Mouse (Mus musculus): ENCODE results near the gene Vamp5.

The Vamp5 gene

GRCm38 (mm10) chr6:72346261-72346660 lies 34.0 kb downstream of the Vamp5 start:
- no peak for DNase-seq (ENCODE audit: low spot score)

DNA sequence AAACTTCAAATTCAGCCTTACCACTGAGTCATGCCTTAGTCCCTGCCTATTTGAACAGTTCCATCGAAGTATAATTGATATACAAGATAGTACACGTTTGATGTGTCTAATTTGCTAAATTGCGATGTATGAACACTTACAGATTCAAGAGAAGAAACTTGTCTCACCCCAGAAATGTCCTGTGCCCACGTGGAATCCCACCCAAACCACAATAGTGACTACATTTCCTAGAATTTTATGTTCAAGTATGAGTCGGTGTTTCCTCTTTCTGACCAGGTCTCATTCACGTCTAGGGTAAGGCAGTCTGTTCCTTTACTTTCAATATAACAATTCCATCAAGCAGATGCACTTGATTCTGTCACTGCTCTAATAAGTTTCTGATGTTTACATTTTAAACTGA lies 34.6 kb downstream of the Vamp5 start:
- no peak for DNase-seq (ENCODE audit: low spot score)

- DNase-seq (ENCODE audit: low spot score) = peak; percentile 85
Observed at GRCm38 (mm10) chr6:72345074-72345567, 35.1 kb downstream of the Vamp5 start, which contains the start of gene Usp39. Gene Usp39 (minus strand): TSS chr6:72345184.

DNA sequence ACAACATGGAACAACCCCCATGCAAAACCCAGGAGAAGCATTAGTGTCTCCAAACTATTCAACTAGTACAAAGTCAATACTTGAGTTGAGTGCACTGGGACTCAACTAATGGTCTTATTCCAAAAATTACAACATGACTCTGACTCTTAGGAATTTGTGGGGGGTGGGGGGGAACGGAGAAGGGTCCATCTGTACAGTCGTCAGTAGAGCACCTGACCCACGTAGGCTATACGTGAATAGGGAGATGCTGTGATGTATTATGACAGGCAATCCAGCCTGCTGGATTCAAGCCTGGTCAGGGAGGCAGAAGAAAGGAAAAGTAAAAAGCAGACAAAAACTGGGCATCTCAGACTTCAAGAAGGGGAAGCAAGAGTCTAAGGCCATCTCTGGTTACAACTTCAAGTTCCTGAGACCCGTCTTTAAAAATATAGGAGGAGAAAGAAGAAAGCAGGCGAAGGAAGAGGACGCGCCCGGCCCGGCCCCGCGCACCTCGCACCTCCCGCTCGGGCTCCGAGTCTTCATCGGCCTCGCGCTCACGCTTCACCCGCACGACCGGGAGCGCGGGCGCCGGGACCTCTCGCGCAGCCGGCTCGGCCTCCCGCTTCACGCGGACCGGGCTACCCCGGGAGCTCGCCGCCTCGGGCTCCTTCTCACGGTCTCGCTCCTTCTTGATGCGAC lies 35.7 kb downstream of the Vamp5 start:
- DNase-seq (ENCODE audit: low spot score) = no peak

GRCm38 (mm10) chr6:72340481-72340880 lies 39.8 kb downstream of the Vamp5 start:
- DNase-seq (ENCODE audit: low spot score) = no peak

GRCm38 (mm10) chr6:72333111-72333510 lies 47.2 kb downstream of the Vamp5 start:
- DNase-seq (ENCODE audit: low spot score) = no peak

- no peak for DNase-seq (ENCODE audit: low spot score)
Observed at GRCm38 (mm10) chr6:72330133-72330532, 50.1 kb downstream of the Vamp5 start.

DNA sequence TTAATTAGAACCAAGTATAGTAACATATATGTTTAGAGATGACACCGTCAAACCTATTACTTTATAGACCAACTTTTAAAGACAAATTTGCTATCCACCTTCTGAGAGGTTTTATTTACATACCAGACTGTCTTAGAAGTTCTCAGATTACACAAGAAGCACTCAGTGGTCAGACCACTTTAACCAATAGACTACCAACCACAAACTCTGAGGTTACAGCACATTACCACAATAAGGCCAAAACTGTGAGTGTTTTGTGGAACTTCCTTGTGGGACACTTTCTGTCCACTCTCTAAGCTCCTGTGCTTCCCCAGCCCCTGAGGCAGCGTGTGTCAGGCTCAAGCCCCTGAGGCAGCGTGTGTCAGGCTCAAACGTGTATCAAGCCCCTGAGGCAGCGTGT lies 51.2 kb downstream of the Vamp5 start:
- no peak for DNase-seq (ENCODE audit: low spot score)

- DNase-seq (ENCODE audit: low spot score) = peak; percentile 28
Observed at GRCm38 (mm10) chr6:72326274-72326673, 54.0 kb downstream of the Vamp5 start.

GRCm38 (mm10) chr6:72323786-72324508 lies 56.3 kb downstream of the Vamp5 start:
- DNase-seq (ENCODE audit: low spot score) = no peak

- no peak for DNase-seq (ENCODE audit: low spot score)
Observed at GRCm38 (mm10) chr6:72322936-72323335, 57.3 kb downstream of the Vamp5 start.

- DNase-seq (ENCODE audit: low spot score) = no peak
Observed at GRCm38 (mm10) chr6:72319019-72319418, 61.2 kb downstream of the Vamp5 start.

Measured in T-cell, adult 2 months (primary cell).